Mouse (Mus musculus) limb, embryonic 10.5 days (tissue): ENCODE measurements around the gene Sdhc. TPM values are rescaled to one million over a fixed set of nuclear protein-coding genes. Genes with fewer than 3 reads are reported as not detected.

Experiments
- DNase-seq: peaks from one replicate; pipeline ENCODE4 v3.0.0-alpha.2; 2017; ENCODE audit warnings: low spot score
- H3K27ac ChIP-seq: fragments of 300-500 bp; sonication (generic); 2 replicates; pipeline ENCODE4 v1.5.1; 2016; ENCODE audit warnings: mild to moderate bottlenecking
- H3K27me3 ChIP-seq: fragments of 300-500 bp; sonication (generic); 2 replicates; pipeline ENCODE4 v1.6.1; 2016; ENCODE audit warnings: low read depth, mild to moderate bottlenecking; ENCODE audit not compliant: poor library complexity, severe bottlenecking
- H3K36me3 ChIP-seq: fragments of 300-500 bp; sonication (generic); 2 replicates; pipeline ENCODE4 v1.6.1; 2016; ENCODE audit warnings: mild to moderate bottlenecking, moderate library complexity
- H3K4me1 ChIP-seq: fragments of 300-500 bp; sonication (generic); 2 replicates; pipeline ENCODE4 v1.6.1; 2016
- H3K4me3 ChIP-seq: fragments of 300-500 bp; sonication (generic); 2 replicates; pipeline ENCODE4 v1.5.1; 2016; ENCODE audit warnings: mild to moderate bottlenecking, moderate library complexity
- H3K9me3 ChIP-seq: fragments of 300-500 bp; sonication (generic); replicated peaks from 2 replicates; pipeline ENCODE4 v1.6.1; 2016; ENCODE audit warnings: mild to moderate bottlenecking
- WGBS: fragments of 180-500 bp; shearing (Covaris S2); methylation state at CpG from one replicate; pipeline ENCODE4 v1.1.7; 2016; 5-methylcytosine and 5-hydroxymethylcytosine counted together
- polyA plus RNA-seq: library from polyadenylated mRNA; unstranded; fragments of >200 nt; fragmentation: Nextera tagmentation; extraction: Ambion mirVana; gene quantifications from 2 replicates; pipeline ENCODE4 v1.2.1, GENCODE M21; 2016

The Sdhc gene
- polyA plus RNA-seq, 1 experiment from 2014 or later, result 257 TPM

- 87% methylated on average over 14 of the region's 14 CpGs for WGBS
- Histone ChIP-seq H3K27ac (no peak overlapping the region), H3K9me3 (no peaks in the 10 kb centered on the region), H3K27me3 (no peaks in the 10 kb centered on the region), H3K36me3 (no peaks in the 10 kb centered on the region), H3K4me3 (no peak overlapping the region), H3K4me1 (peaks cover 10% of the 10 kb centered on the region)
- no peak for DNase-seq
Observed at GRCm38 (mm10) chr1:171119405-171119804, 31.0 kb downstream of the Sdhc start.

- WGBS, result 89% methylated on average over 5 of the region's 5 CpGs
- H3K9me3 ChIP-seq, result no peaks in the 10 kb centered on the region
- DNase-seq, result no peak
- no peaks in the 10 kb centered on the region for H3K27me3 ChIP-seq
- peaks cover 13% of the 10 kb centered on the region for H3K4me1 ChIP-seq
- no peak overlapping the region for H3K27ac ChIP-seq
- no peak overlapping the region for H3K4me3 ChIP-seq
- H3K36me3 ChIP-seq, result no peaks in the 10 kb centered on the region
Observed at GRCm38 (mm10) chr1:171118996-171119395, 31.4 kb downstream of the Sdhc start.

GRCm38 (mm10) chr1:171118269-171118684 lies 32.1 kb downstream of the Sdhc start:
- DNase-seq, result peak; percentile 51
- Histone ChIP-seq H3K27ac (no peak overlapping the region), H3K27me3 (no peaks in the 10 kb centered on the region), H3K36me3 (no peaks in the 10 kb centered on the region), H3K4me1 (peaks cover 19% of the 10 kb centered on the region), H3K9me3 (no peaks in the 10 kb centered on the region), H3K4me3 (no peak overlapping the region)
- WGBS, result 10% methylated on average over 4 of the region's 4 CpGs

GRCm38 (mm10) chr1:171116280-171116679 lies 34.1 kb downstream of the Sdhc start:
- H3K27ac ChIP-seq, result no peak overlapping the region

GRCm38 (mm10) chr1:171113873-171114299 lies 36.5 kb downstream of the Sdhc start, which contains the start of gene Cfap126:
TSS of gene Cfap126 (plus strand) at chr1:171113918.
- Histone ChIP-seq H3K36me3 (no peaks in the 10 kb centered on the region), H3K4me3 (peak within 1 kb of the TSS; percentile 62), H3K27me3 (no peaks in the 10 kb centered on the region), H3K4me1 (peaks cover 16% of the 10 kb centered on the region), H3K27ac (peak within 1 kb of the TSS; percentile 84), H3K9me3 (no peaks in the 10 kb centered on the region)
- peak; percentile 77 for DNase-seq
- WGBS, result 1% methylated on average over 24 of the region's 24 CpGs

More at GRCm38 (mm10) chr1:171116280-171116679, 34.1 kb downstream of the Sdhc start:
- Histone ChIP-seq H3K4me3 (no peak overlapping the region), H3K4me1 (peaks cover 11% of the 10 kb centered on the region), H3K9me3 (no peaks in the 10 kb centered on the region), H3K36me3 (no peaks in the 10 kb centered on the region), H3K27me3 (no peaks in the 10 kb centered on the region)
- no peak for DNase-seq
- 71% methylated on average over 4 of the region's 4 CpGs for WGBS

- H3K36me3 ChIP-seq, result no peaks in the 10 kb centered on the region
- H3K9me3 ChIP-seq, result no peaks in the 10 kb centered on the region
- H3K27ac ChIP-seq, result no peak overlapping the region
- peaks cover 16% of the 10 kb centered on the region for H3K4me1 ChIP-seq
- H3K4me3 ChIP-seq, result no peak overlapping the region
- no peaks in the 10 kb centered on the region for H3K27me3 ChIP-seq
- 84% methylated on average over 4 of the region's 4 CpGs for WGBS
- peak; percentile 27 for DNase-seq
Observed at GRCm38 (mm10) chr1:171112986-171113385, 37.4 kb downstream of the Sdhc start.

GRCm38 (mm10) chr1:171111781-171112575 lies 38.4 kb downstream of the Sdhc start:
- peak; percentile 66 for DNase-seq
- H3K4me1 ChIP-seq, result peaks cover 16% of the 10 kb centered on the region
- no peaks in the 10 kb centered on the region for H3K27me3 ChIP-seq
- H3K9me3 ChIP-seq, result no peaks in the 10 kb centered on the region
- 2% methylated on average over 15 of the region's 15 CpGs for WGBS
- H3K4me3 ChIP-seq, result peak overlapping the region; percentile 65
- H3K36me3 ChIP-seq, result no peaks in the 10 kb centered on the region
- H3K27ac ChIP-seq, result peak overlapping the region; percentile 81

GRCm38 (mm10) chr1:171111020-171111780 lies 39.2 kb downstream of the Sdhc start:
- under 1% methylated on average over 38 of the region's 38 CpGs for WGBS
- Histone ChIP-seq H3K9me3 (no peaks in the 10 kb centered on the region), H3K4me1 (peaks cover 16% of the 10 kb centered on the region), H3K36me3 (no peaks in the 10 kb centered on the region), H3K27me3 (no peaks in the 10 kb centered on the region), H3K27ac (peak overlapping the region; percentile 81), H3K4me3 (peak overlapping the region; percentile 65)
- DNase-seq, result peak; percentile 97

GRCm38 (mm10) chr1:171110659-171111019 lies 39.8 kb downstream of the Sdhc start:
- H3K4me3 ChIP-seq, result peak overlapping the region; percentile 65
- H3K4me1 ChIP-seq, result peaks cover 16% of the 10 kb centered on the region
- no peaks in the 10 kb centered on the region for H3K36me3 ChIP-seq
- H3K9me3 ChIP-seq, result no peaks in the 10 kb centered on the region
- WGBS, result 15% methylated on average over 15 of the region's 15 CpGs
- no peaks in the 10 kb centered on the region for H3K27me3 ChIP-seq
- peak overlapping the region; percentile 81 for H3K27ac ChIP-seq
- peak; percentile 76 for DNase-seq

- H3K4me3 ChIP-seq, result no peak overlapping the region
- peak; percentile 32 for DNase-seq
- no peaks in the 10 kb centered on the region for H3K36me3 ChIP-seq
- H3K4me1 ChIP-seq, result peaks cover 16% of the 10 kb centered on the region
- no peaks in the 10 kb centered on the region for H3K9me3 ChIP-seq
- WGBS, result 33% methylated on average over 9 of the region's 9 CpGs
- H3K27ac ChIP-seq, result no peak overlapping the region
- H3K27me3 ChIP-seq, result no peaks in the 10 kb centered on the region
Observed at GRCm38 (mm10) chr1:171109620-171110019, 40.8 kb downstream of the Sdhc start.

GRCm38 (mm10) chr1:171105226-171105625 lies 45.2 kb downstream of the Sdhc start:
- peaks cover 6% of the 10 kb centered on the region for H3K4me1 ChIP-seq
- no peak overlapping the region for H3K4me3 ChIP-seq
- H3K27me3 ChIP-seq, result no peaks in the 10 kb centered on the region
- 80% methylated on average over 6 of the region's 6 CpGs for WGBS
- H3K36me3 ChIP-seq, result no peaks in the 10 kb centered on the region
- H3K9me3 ChIP-seq, result no peaks in the 10 kb centered on the region
- DNase-seq, result no peak
- H3K27ac ChIP-seq, result no peak overlapping the region

GRCm38 (mm10) chr1:171103179-171103840 lies 47.1 kb downstream of the Sdhc start:
- no peaks in the 10 kb centered on the region for H3K36me3 ChIP-seq
- H3K27ac ChIP-seq, result no peak overlapping the region
- WGBS, result 13% methylated on average over 10 of the region's 10 CpGs
- H3K4me1 ChIP-seq, result peaks cover 6% of the 10 kb centered on the region
- H3K4me3 ChIP-seq, result peak overlapping the region; percentile 69
- H3K9me3 ChIP-seq, result no peaks in the 10 kb centered on the region
- H3K27me3 ChIP-seq, result no peaks in the 10 kb centered on the region
- no peak for DNase-seq
